Mouse (Mus musculus) stomach, embryonic 14.5 days (tissue): Measurements from ENCODE around the gene Acadl. TPM values are rescaled to one million over a fixed set of nuclear protein-coding genes. Genes with fewer than 3 reads are reported as not detected.

Experiments
- ATAC-seq: fragments of 200-750 bp; cut with Nextera tagmentation; 2 replicates; pipeline ENCODE4 v1.8.0; 2017; ENCODE audit warnings: low read depth, moderate TSS enrichment; ENCODE audit not compliant: insufficient number of reproducible peaks, insufficient read depth, low FRiP score
- H3K27ac ChIP-seq: fragments of 300-500 bp; sonication (generic); 2 replicates; pipeline ENCODE4 v1.5.1; 2014; ENCODE audit warnings: mild to moderate bottlenecking, low read length, moderate library complexity, mixed read lengths
- H3K27me3 ChIP-seq: fragments of 300-500 bp; sonication (generic); 2 replicates; pipeline ENCODE4 v1.6.1; 2014; ENCODE audit warnings: low read length, control low read depth, mixed read lengths; ENCODE audit not compliant: control insufficient read depth, insufficient read depth
- H3K36me3 ChIP-seq: fragments of 300-500 bp; sonication (generic); 2 replicates; pipeline ENCODE4 v1.6.1; 2014; ENCODE audit warnings: mild to moderate bottlenecking, control low read depth, low read length, moderate library complexity, mixed read lengths; ENCODE audit not compliant: control insufficient read depth, insufficient read depth
- H3K4me1 ChIP-seq: fragments of 300-500 bp; sonication (generic); 2 replicates; pipeline ENCODE4 v1.6.1; 2014; ENCODE audit warnings: low read length, control low read depth, mixed read lengths; ENCODE audit not compliant: control insufficient read depth, insufficient read depth
- H3K4me2 ChIP-seq: fragments of 300-500 bp; sonication (generic); replicated peaks from 2 replicates; pipeline ENCODE4 v1.6.1; 2014; ENCODE audit warnings: low read depth, low read length, control low read depth
- H3K4me3 ChIP-seq: fragments of 300-500 bp; sonication (generic); 2 replicates; pipeline ENCODE4 v1.5.1; 2014; ENCODE audit warnings: low read depth, low read length, control low read depth
- H3K9ac ChIP-seq: fragments of 300-500 bp; sonication (generic); replicated peaks from 2 replicates; pipeline ENCODE4 v1.6.1; 2014; ENCODE audit warnings: low read depth, mild to moderate bottlenecking, control low read depth, low read length, moderate library complexity, mixed read lengths
- H3K9me3 ChIP-seq: fragments of 300-500 bp; sonication (generic); 2 replicates; pipeline ENCODE4 v1.6.1; 2016; ENCODE audit warnings: low read depth, low read length, control low read depth; ENCODE audit not compliant: control insufficient read depth
- WGBS: fragments of 180-500 bp; shearing (Covaris S2); extraction: QIAGEN DNeasy Blood & Tissue Kit; methylation state at CpG from one replicate; pipeline ENCODE4 v1.1.7; 2014; 5-methylcytosine and 5-hydroxymethylcytosine counted together
- polyA plus RNA-seq: library from polyadenylated mRNA; unstranded; fragments of >200 nt; fragmentation: Nextera tagmentation; extraction: Ambion mirVana; gene quantifications from 2 replicates; pipeline ENCODE4 v1.2.1, GENCODE M21; 2014

The Acadl gene
- polyA plus RNA-seq, 1 experiment from 2014 or later: 100 TPM

DNA sequence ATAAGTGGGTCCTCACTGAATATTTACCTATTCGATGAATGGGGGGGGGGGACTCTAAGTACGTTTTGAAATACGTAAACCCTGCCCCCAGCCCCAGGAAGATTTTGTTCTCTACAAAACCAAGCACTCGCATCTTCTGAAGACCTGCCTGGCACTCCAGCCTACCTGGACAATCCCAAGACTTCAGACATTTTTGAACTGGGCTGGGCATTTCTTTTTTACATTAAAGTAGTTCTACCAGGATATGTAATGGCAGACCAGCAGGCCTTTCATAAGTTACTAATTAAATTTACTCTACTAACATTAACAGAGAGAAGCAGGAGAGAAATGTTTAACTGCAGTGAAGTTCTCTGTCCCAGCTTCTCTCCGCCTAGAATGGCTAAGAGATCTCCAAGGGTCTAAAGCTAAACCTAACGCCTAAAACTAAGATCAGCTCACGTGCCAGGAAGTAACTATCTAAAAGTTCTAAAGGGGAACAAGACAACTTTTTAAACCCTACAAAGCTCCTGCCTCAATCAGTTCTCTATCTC is 30.4 kb downstream of the Acadl start:
- ATAC-seq: no peak
- no peaks in the 10 kb centered on the region for H3K9me3 ChIP-seq
- no peak overlapping the region for H3K4me3 ChIP-seq
- no peaks in the 10 kb centered on the region; the same call in 1 of the 2 replicates for H3K36me3 ChIP-seq
- 70% methylated on average over 7 of the region's 7 CpGs for WGBS
- H3K4me1 ChIP-seq: peaks cover 6% of the 10 kb centered on the region; the same call in 1 of the 2 replicates
- H3K27me3 ChIP-seq: no peaks in the 10 kb centered on the region
- no peak overlapping the region for H3K4me2 ChIP-seq
- H3K27ac ChIP-seq: no peak overlapping the region
- H3K9ac ChIP-seq: no peak overlapping the region

- no peak overlapping the region for H3K4me2 ChIP-seq
- H3K9me3 ChIP-seq: no peaks in the 10 kb centered on the region
- no peak overlapping the region for H3K27ac ChIP-seq
- 56% methylated on average over 9 of the region's 9 CpGs for WGBS
- ATAC-seq: no peak
- H3K4me3 ChIP-seq: no peak overlapping the region
- H3K27me3 ChIP-seq: no peaks in the 10 kb centered on the region
- no peak overlapping the region for H3K9ac ChIP-seq
- no peaks in the 10 kb centered on the region; the same call in 1 of the 2 replicates for H3K36me3 ChIP-seq
- peaks cover 6% of the 10 kb centered on the region; the same call in 1 of the 2 replicates for H3K4me1 ChIP-seq
Measured at GRCm38 (mm10) chr1:66831824-66832600, 31.1 kb downstream of the Acadl start.

DNA sequence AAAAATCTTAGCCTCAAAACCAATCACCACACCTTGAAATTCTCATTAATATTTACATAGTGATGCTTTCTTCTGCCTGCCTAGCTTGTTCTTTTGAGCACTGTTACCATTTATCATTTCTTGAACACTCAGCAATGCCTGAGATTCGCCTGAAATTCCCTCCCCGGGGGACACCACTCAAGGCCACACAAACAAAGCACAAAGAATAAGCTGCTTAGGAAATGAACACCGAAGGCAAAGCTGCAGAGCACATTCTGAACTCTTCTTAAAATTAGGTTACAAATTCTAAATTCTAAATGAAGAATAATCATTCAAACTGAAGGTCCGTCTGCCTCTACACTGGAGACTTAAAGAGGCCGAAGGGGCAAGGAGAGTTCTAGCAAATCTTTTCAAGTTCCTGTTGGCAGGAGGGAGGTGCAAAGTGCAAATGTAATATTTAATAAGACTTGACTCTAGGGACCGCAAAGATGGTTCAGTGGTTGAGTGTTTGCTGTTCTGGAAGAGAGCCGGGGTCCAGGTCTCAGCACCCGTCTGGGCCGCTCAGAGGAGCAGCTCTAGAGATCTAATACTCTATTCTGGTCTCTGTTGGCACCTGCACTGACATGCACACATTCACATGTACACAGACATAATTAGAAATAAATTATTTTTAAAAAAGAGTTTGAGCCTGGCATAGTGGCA is 33.5 kb downstream of the Acadl start:
- H3K4me1 ChIP-seq: peaks cover 6% of the 10 kb centered on the region; the same call in 1 of the 2 replicates
- no peaks in the 10 kb centered on the region for H3K9me3 ChIP-seq
- H3K4me2 ChIP-seq: no peak overlapping the region
- no peak overlapping the region for H3K4me3 ChIP-seq
- no peaks in the 10 kb centered on the region; the same call in 1 of the 2 replicates for H3K36me3 ChIP-seq
- 64% methylated on average over 9 of the region's 9 CpGs for WGBS
- no peak overlapping the region for H3K27ac ChIP-seq
- no peak for ATAC-seq
- no peaks in the 10 kb centered on the region for H3K27me3 ChIP-seq
- H3K9ac ChIP-seq: no peak overlapping the region

- Histone ChIP-seq H3K4me3 (no peak overlapping the region), H3K4me1 (no peaks in the 10 kb centered on the region), H3K27me3 (no peaks in the 10 kb centered on the region), H3K36me3 (no peaks in the 10 kb centered on the region), H3K9ac (no peak overlapping the region), H3K9me3 (no peaks in the 10 kb centered on the region), H3K4me2 (no peak overlapping the region), H3K27ac (no peak overlapping the region)
- ATAC-seq: no peak
- 75% methylated on average over 9 of the region's 9 CpGs for WGBS
Measured at GRCm38 (mm10) chr1:66821966-66822365, 41.1 kb downstream of the Acadl start.

DNA sequence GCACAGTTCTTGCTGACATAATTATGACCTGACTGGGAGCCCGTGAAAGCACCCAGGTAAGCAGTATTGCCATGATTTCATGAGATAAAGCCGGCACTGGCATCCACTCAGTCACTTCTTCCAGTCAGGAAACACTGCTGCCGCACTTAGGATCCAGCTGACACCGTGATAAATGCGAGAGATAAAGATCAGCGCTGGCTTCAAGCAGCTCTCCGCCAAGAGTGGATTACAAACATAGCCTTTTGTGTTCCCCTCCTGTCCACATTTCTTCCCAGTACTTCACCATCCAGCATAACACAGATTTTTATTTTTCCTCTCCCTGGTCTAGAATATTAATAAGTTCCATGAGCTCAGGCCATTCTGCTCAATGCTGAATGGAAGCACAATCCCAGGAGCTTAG is 42.8 kb downstream of the Acadl start:
- no peaks in the 10 kb centered on the region for H3K36me3 ChIP-seq
- 0 out of 2 replicates have a peak, but pooled peaks cover 1% of the 10 kb centered on the region for H3K4me1 ChIP-seq
- ATAC-seq: no peak
- no peak overlapping the region for H3K27ac ChIP-seq
- no peaks in the 10 kb centered on the region for H3K9me3 ChIP-seq
- H3K4me3 ChIP-seq: no peak overlapping the region
- H3K27me3 ChIP-seq: no peaks in the 10 kb centered on the region
- no peak overlapping the region for H3K4me2 ChIP-seq
- no peak overlapping the region for H3K9ac ChIP-seq
- 14% methylated on average over 7 of the region's 7 CpGs for WGBS

GRCm38 (mm10) chr1:66817865-66818315 is 45.2 kb downstream of the Acadl start:
- H3K4me2 ChIP-seq: peak overlapping the region; percentile 52
- no peaks in the 10 kb centered on the region for H3K9me3 ChIP-seq
- H3K4me3 ChIP-seq: peak overlapping the region; percentile 72
- ATAC-seq: peak; percentile 54
- no peaks in the 10 kb centered on the region for H3K27me3 ChIP-seq
- no peaks in the 10 kb centered on the region for H3K36me3 ChIP-seq
- under 1% methylated on average over 20 of the region's 20 CpGs for WGBS
- H3K4me1 ChIP-seq: peaks cover 8% of the 10 kb centered on the region; the same call in 1 of the 2 replicates
- H3K9ac ChIP-seq: peak overlapping the region; percentile 81
- H3K27ac ChIP-seq: no peak overlapping the region

DNA sequence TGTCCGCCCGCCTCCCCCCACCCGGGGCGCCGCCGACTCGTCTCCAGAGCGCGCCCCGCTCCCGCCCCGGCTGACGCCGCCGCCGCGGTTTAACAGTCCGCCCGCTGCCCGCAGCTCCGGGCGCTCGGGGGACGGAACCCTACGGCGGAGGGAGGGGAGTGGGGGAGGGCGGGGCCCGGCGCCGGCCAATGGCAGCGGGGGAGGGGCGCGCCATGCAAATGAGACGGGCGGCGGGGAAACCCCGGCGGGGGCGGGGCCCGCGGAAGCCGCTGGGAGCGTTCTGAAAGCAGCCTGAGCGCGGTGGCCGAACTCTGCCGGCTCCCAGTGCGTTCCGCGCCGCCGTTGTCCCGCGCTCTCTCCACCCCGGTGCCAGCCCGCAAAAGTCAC is 45.6 kb downstream of the Acadl start, which contains the start of gene Kansl1l:
Gene Kansl1l (minus strand): TSS at position 110 of the 387 bp plus-strand sequence.
- H3K4me2 ChIP-seq: peak within 1 kb of the TSS; percentile 75
- under 1% methylated on average over 41 of the region's 56 CpGs for WGBS
- peak within 1 kb of the TSS; percentile 72 for H3K4me3 ChIP-seq
- peaks cover 8% of the 10 kb centered on the region; the same call in 1 of the 2 replicates for H3K4me1 ChIP-seq
- ATAC-seq: peak; percentile 89
- peak within 1 kb of the TSS; percentile 95 for H3K27ac ChIP-seq
- H3K27me3 ChIP-seq: no peaks in the 10 kb centered on the region
- no peaks in the 10 kb centered on the region for H3K36me3 ChIP-seq
- H3K9ac ChIP-seq: peak within 1 kb of the TSS; percentile 85
- no peaks in the 10 kb centered on the region for H3K9me3 ChIP-seq

- Histone ChIP-seq H3K27me3 (no peaks in the 10 kb centered on the region), H3K9me3 (no peaks in the 10 kb centered on the region), H3K36me3 (no peaks in the 10 kb centered on the region), H3K4me1 (peaks cover 8% of the 10 kb centered on the region; the same call in 1 of the 2 replicates), H3K27ac (peak overlapping the region; percentile 95), H3K9ac (peak overlapping the region; percentile 85), H3K4me2 (peak overlapping the region; percentile 75), H3K4me3 (peak overlapping the region; percentile 72)
- ATAC-seq: peak; percentile 84
- WGBS: under 1% methylated on average over 29 of the region's 63 CpGs
Measured at GRCm38 (mm10) chr1:66816837-66817452, 46.1 kb downstream of the Acadl start.
